8 mouse cellular contexts compared by ENCODE assay signal in the genomic region with DNA sequence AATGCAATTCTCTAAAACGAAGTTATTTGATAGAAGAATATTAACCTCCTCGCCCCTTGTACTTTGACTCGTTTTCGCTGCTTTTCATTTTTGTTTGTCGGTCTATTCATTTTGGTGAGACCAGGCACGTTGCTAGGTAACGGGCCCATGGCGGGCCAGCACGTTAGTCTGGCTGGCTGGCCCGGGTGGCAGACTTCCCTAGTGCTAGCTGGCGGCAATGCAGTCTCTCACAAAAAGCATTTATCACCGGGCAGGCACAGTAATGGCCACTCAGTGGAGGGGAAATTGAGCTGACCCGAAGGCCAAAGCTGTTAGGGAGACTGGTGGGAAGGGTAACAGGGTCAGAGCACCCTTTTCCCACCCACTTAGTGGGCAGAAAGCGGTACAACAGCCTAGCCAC.
DNase-seq lines count a peak whose midpoint lies in the region; ATAC-seq and TF ChIP-seq lines count a peak whose summit lies in the region.

No protein-coding gene starts in this region.

- no peak overlapping the region for H3K27ac ChIP-seq in intestine, embryonic 14.5 days (ENCODE audit: low read depth)
- no peak overlapping the region for H3K27ac ChIP-seq in intestine, postnatal 0 days (ENCODE audit: low read depth, low read length)
- no peak overlapping the region for H3K27ac ChIP-seq in heart, embryonic 16.5 days (ENCODE audit: low read length)
- H3K27ac ChIP-seq in midbrain, embryonic 11.5 days (ENCODE audit: low read depth, low read length) = no peak overlapping the region
- no peak overlapping the region for H3K27ac ChIP-seq in stomach, postnatal 0 days (replicated peaks)

- H3K4me3 ChIP-seq in intestine, embryonic 14.5 days (ENCODE audit: low read depth, low read length) = no peak overlapping the region
- no peak overlapping the region for H3K4me3 ChIP-seq in intestine, postnatal 0 days (ENCODE audit: low read depth, low read length)
- no peak overlapping the region for H3K4me3 ChIP-seq in heart, embryonic 16.5 days (ENCODE audit: low read length)
- no peak overlapping the region for H3K4me3 ChIP-seq in midbrain, embryonic 11.5 days (ENCODE audit: low read depth, low read length)
- no peak overlapping the region for H3K4me3 ChIP-seq in stomach, postnatal 0 days (ENCODE audit: low read depth, low read length)

- WGBS in intestine, embryonic 14.5 days = 6% methylated on average over 14 of the region's 14 CpGs
- WGBS in intestine, postnatal 0 days = 9% methylated on average over 14 of the region's 14 CpGs
- 14% methylated on average over 14 of the region's 14 CpGs for WGBS in heart, embryonic 16.5 days
- WGBS in midbrain, embryonic 11.5 days = 3% methylated on average over 14 of the region's 14 CpGs
- WGBS in stomach, postnatal 0 days = 7% methylated on average over 14 of the region's 14 CpGs

- peak overlapping the region; percentile 25 for H3K4me2 ChIP-seq in intestine, embryonic 14.5 days (ENCODE audit: low read length)
- H3K4me2 ChIP-seq in intestine, postnatal 0 days (replicated peaks; ENCODE audit: low read depth) = no peak overlapping the region
- peak overlapping the region; percentile 36; the same call in 1 of the 2 replicates for H3K4me2 ChIP-seq in heart, embryonic 16.5 days (ENCODE audit: low read depth, low read length)
- H3K4me2 ChIP-seq in midbrain, embryonic 11.5 days = peak overlapping the region; percentile 24
- no peak overlapping the region for H3K4me2 ChIP-seq in stomach, postnatal 0 days (replicated peaks; ENCODE audit: low read depth)

- no peak for TF ChIP-seq EP300 in stomach, postnatal 0 days (optimal IDR thresholded peaks at IDR 0.05)

- no peak for ATAC-seq in intestine, embryonic 14.5 days (replicated peaks; ENCODE audit: low FRiP score, low TSS enrichment, low read depth)
- no peak for ATAC-seq in intestine, postnatal 0 days
- no peak for ATAC-seq in heart, embryonic 16.5 days (replicated peaks; ENCODE audit: extremely low read depth, insufficient read depth, low FRiP score)
- ATAC-seq in midbrain, embryonic 11.5 days (ENCODE audit: low FRiP score) = peak; percentile 98
- no peak for ATAC-seq in stomach, postnatal 0 days (ENCODE audit: low FRiP score, low TSS enrichment)

- H3K4me1 ChIP-seq in intestine, embryonic 14.5 days (replicated peaks; ENCODE audit: control insufficient read depth, insufficient read depth, low read length) = 0 out of 2 replicates have a peak, but pooled peaks cover 3% of the 10 kb centered on the region
- no peaks in the 10 kb centered on the region for H3K4me1 ChIP-seq in intestine, postnatal 0 days (replicated peaks; ENCODE audit: control insufficient read depth, insufficient read depth, low read length)
- H3K4me1 ChIP-seq in heart, embryonic 16.5 days (ENCODE audit: control insufficient read depth, insufficient read depth, low read length) = no peaks in the 10 kb centered on the region
- H3K4me1 ChIP-seq in midbrain, embryonic 11.5 days (ENCODE audit: control insufficient read depth, insufficient read depth, low read length) = peaks cover 5% of the 10 kb centered on the region
- H3K4me1 ChIP-seq in stomach, postnatal 0 days (replicated peaks; ENCODE audit: control insufficient read depth, insufficient read depth) = no peaks in the 10 kb centered on the region

- H3K27me3 ChIP-seq in intestine, embryonic 14.5 days (replicated peaks; ENCODE audit: control insufficient read depth, insufficient read depth, low read length) = 0 out of 2 replicates have a peak, but pooled peaks cover 3% of the 10 kb centered on the region
- no peaks in the 10 kb centered on the region for H3K27me3 ChIP-seq in intestine, postnatal 0 days (replicated peaks; ENCODE audit: control insufficient read depth, insufficient read depth, low read length)
- H3K27me3 ChIP-seq in heart, embryonic 16.5 days (ENCODE audit: control insufficient read depth, insufficient read depth, low read length) = no peaks in the 10 kb centered on the region
- H3K27me3 ChIP-seq in midbrain, embryonic 11.5 days (ENCODE audit: control insufficient read depth, insufficient read depth, low read length) = peaks cover 14% of the 10 kb centered on the region
- H3K27me3 ChIP-seq in stomach, postnatal 0 days (ENCODE audit: control insufficient read depth, insufficient read depth, low read length) = no peaks in the 10 kb centered on the region

- H3K9ac ChIP-seq in intestine, embryonic 14.5 days (ENCODE audit: low read length) = no peak overlapping the region
- no peak overlapping the region for H3K9ac ChIP-seq in intestine, postnatal 0 days (ENCODE audit: low read depth, low read length)
- H3K9ac ChIP-seq in heart, embryonic 16.5 days (ENCODE audit: low read length) = no peak overlapping the region
- H3K9ac ChIP-seq in midbrain, embryonic 11.5 days (ENCODE audit: low read length) = no peak overlapping the region
- H3K9ac ChIP-seq in stomach, postnatal 0 days (ENCODE audit: low read length) = no peak overlapping the region

- peak; percentile 60 for DNase-seq in intestine, embryonic 14.5 days (ENCODE audit: low spot score)
- peak; percentile 92 for DNase-seq in embryo, embryonic 11 days
- DNase-seq in layer of hippocampus, adult 11-12 months (ENCODE audit: low spot score) = peak; percentile 72
- peak; percentile 93 for DNase-seq in midbrain, embryonic 11.5 days (ENCODE audit: low spot score, missing footprints)
- peak; percentile 34 for DNase-seq in stomach, postnatal 0 days (ENCODE audit: low spot score)
- no peak for DNase-seq in c-Kit-positive CD71-positive TER-119-positive erythroid progenitor cells, embryonic 14.5 days (ENCODE audit: low spot score)

- H3K9me3 ChIP-seq in intestine, embryonic 14.5 days (ENCODE audit: control insufficient read depth, low read length) = no peaks in the 10 kb centered on the region
- no peaks in the 10 kb centered on the region for H3K9me3 ChIP-seq in intestine, postnatal 0 days (ENCODE audit: control insufficient read depth)
- no peaks in the 10 kb centered on the region for H3K9me3 ChIP-seq in heart, embryonic 16.5 days (replicated peaks; ENCODE audit: control insufficient read depth, low read length)
- no peaks in the 10 kb centered on the region for H3K9me3 ChIP-seq in midbrain, embryonic 11.5 days (ENCODE audit: control insufficient read depth, low read length)
- no peaks in the 10 kb centered on the region for H3K9me3 ChIP-seq in stomach, postnatal 0 days (ENCODE audit: control insufficient read depth, low read length)

- H3K36me3 ChIP-seq in intestine, embryonic 14.5 days (ENCODE audit: control insufficient read depth, insufficient read depth, low read length) = no peaks in the 10 kb centered on the region
- H3K36me3 ChIP-seq in intestine, postnatal 0 days (ENCODE audit: control insufficient read depth, insufficient read depth) = no peaks in the 10 kb centered on the region
- no peaks in the 10 kb centered on the region for H3K36me3 ChIP-seq in heart, embryonic 16.5 days (ENCODE audit: control insufficient read depth, insufficient read depth)
- H3K36me3 ChIP-seq in midbrain, embryonic 11.5 days (ENCODE audit: control insufficient read depth, insufficient read depth, low read length) = no peaks in the 10 kb centered on the region
- H3K36me3 ChIP-seq in stomach, postnatal 0 days (ENCODE audit: control insufficient read depth, insufficient read depth, low read length) = no peaks in the 10 kb centered on the region

- TF ChIP-seq CTCF in intestine, postnatal 0 days (IDR thresholded peaks at IDR 0.05; ENCODE audit: low read depth) = no peak
- TF ChIP-seq CTCF in stomach, postnatal 0 days (IDR thresholded peaks at IDR 0.05; ENCODE audit: low read depth) = 0 out of 2 replicates have a peak, but pooled peaks have one; percentile 5

Comparison
In these comparisons a context has a peak if more than half of its experiments do, and no peak if none do; other contexts are left out.
1. H3K4me2 ChIP-seq: peak in intestine, embryonic 14.5 days (single experiment), heart, embryonic 16.5 days (single experiment) and midbrain, embryonic 11.5 days (single experiment); none in intestine, postnatal 0 days (single experiment) and stomach, postnatal 0 days (single experiment).